Mouse (Mus musculus) erythroblast, embryonic 14.5 days (primary cell): ENCODE results near the gene Prss43.

Experiments used
- GATA1 ChIP-seq: IDR thresholded peaks from 2 replicates; pipeline ENCODE4 v1.6.1; 2012; ENCODE audit warnings: low read length, inconsistent platforms, mixed read lengths
- TAL1 ChIP-seq: IDR thresholded peaks from 3 replicates; pipeline ENCODE4 v1.6.1; 2012; ENCODE audit warnings: low read length, inconsistent platforms, mixed read lengths

DNA sequence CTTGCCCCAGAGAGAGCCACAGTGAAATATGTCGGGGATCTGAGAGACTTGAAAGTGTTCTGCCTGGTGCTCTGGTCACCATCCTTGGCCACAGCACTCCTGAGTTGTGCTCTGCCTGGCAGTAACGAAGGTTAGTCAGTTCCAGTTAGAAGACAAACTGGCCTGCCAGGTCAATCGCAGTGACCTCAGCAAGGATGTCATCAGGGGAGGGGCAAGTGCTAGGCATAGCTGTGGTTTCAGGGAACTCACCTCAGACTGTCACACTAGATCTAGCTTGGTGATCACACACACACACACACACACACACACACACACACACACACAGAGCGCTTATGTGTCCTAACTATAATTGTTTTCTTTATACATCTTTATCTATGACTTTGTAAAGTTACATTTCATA, 23.2 kb upstream of the Prss43 start:
- TF ChIP-seq GATA1 (no peak), TAL1 (no peak)
